Mouse (Mus musculus) limb, embryonic 11.5 days (tissue): ENCODE measurements around the gene Epb41l5. TPM values are rescaled to one million over a fixed set of nuclear protein-coding genes. Genes with fewer than 3 reads are reported as not detected.

Experiments
- ATAC-seq: fragments of 200-750 bp; cut with Nextera tagmentation; 2 replicates; pipeline ENCODE4 v1.8.0; 2017; ENCODE audit warnings: low read depth; ENCODE audit not compliant: insufficient number of reproducible peaks, low FRiP score, low TSS enrichment
- DNase-seq: peaks from one replicate; pipeline ENCODE4 v3.0.0-alpha.2; 2015; ENCODE audit warnings: low spot score
- H3K27ac ChIP-seq: fragments of 300-500 bp; sonication (generic); replicated peaks from 2 replicates; pipeline ENCODE4 v1.5.1; 2014; ENCODE audit warnings: low read depth, mild to moderate bottlenecking, low read length
- H3K27me3 ChIP-seq: fragments of 300-500 bp; sonication (generic); 2 replicates; pipeline ENCODE4 v1.6.1; 2014; ENCODE audit warnings: mild to moderate bottlenecking, low read length, mixed read lengths; ENCODE audit not compliant: control insufficient read depth, insufficient read depth
- H3K36me3 ChIP-seq: fragments of 300-500 bp; sonication (generic); 2 replicates; pipeline ENCODE4 v1.6.1; 2014; ENCODE audit warnings: mild to moderate bottlenecking, low read length, moderate library complexity, mixed read lengths; ENCODE audit not compliant: control insufficient read depth, insufficient read depth
- H3K4me1 ChIP-seq: fragments of 300-500 bp; sonication (generic); 2 replicates; pipeline ENCODE4 v1.6.1; 2014; ENCODE audit warnings: low read length, mixed read lengths; ENCODE audit not compliant: control insufficient read depth, insufficient read depth
- H3K4me2 ChIP-seq: fragments of 300-500 bp; sonication (generic); 2 replicates; pipeline ENCODE4 v1.6.1; 2014; ENCODE audit warnings: low read depth, mild to moderate bottlenecking, moderate library complexity; ENCODE audit not compliant: severe bottlenecking
- H3K4me3 ChIP-seq: fragments of 300-500 bp; sonication (generic); 2 replicates; pipeline ENCODE4 v1.5.1; 2014; ENCODE audit warnings: low read depth, low read length
- H3K9ac ChIP-seq: fragments of 300-500 bp; sonication (generic); 2 replicates; pipeline ENCODE4 v1.6.1; 2014; ENCODE audit warnings: mild to moderate bottlenecking, low read length
- H3K9me3 ChIP-seq: fragments of 300-500 bp; sonication (generic); 2 replicates; pipeline ENCODE4 v1.6.1; 2016; ENCODE audit warnings: low read length; ENCODE audit not compliant: control insufficient read depth
- WGBS: fragments of 180-500 bp; shearing (Covaris S2); extraction: QIAGEN DNeasy Blood & Tissue Kit; methylation state at CpG from one replicate; pipeline ENCODE4 v1.1.7; 2014; 5-methylcytosine and 5-hydroxymethylcytosine counted together
- polyA plus RNA-seq: library from polyadenylated mRNA; unstranded; fragments of >200 nt; fragmentation: Nextera tagmentation; extraction: Ambion mirVana; gene quantifications from 2 replicates; pipeline ENCODE4 v1.2.1, GENCODE M21; 2014

The Epb41l5 gene
- polyA plus RNA-seq, 1 experiment from 2014 or later = 22.2 TPM

GRCm38 (mm10) chr1:119523369-119523768 is 125.4 kb downstream of the Epb41l5 start:
- Histone ChIP-seq H3K4me3 (no peak overlapping the region), H3K36me3 (peaks cover 5% of the 10 kb centered on the region; the same call in 1 of the 2 replicates), H3K4me1 (peaks cover 9% of the 10 kb centered on the region), H3K9me3 (no peaks in the 10 kb centered on the region), H3K4me2 (no peak overlapping the region), H3K27ac (no peak overlapping the region), H3K9ac (no peak overlapping the region), H3K27me3 (no peaks in the 10 kb centered on the region)
- ATAC-seq (no peak), DNase-seq (no peak)
- WGBS = 87% methylated on average over 7 of the region's 7 CpGs

GRCm38 (mm10) chr1:119522726-119523125 is 126.1 kb downstream of the Epb41l5 start:
- ATAC-seq = no peak
- Histone ChIP-seq H3K36me3 (peaks cover 5% of the 10 kb centered on the region; the same call in 1 of the 2 replicates), H3K9ac (no peak overlapping the region), H3K9me3 (no peaks in the 10 kb centered on the region), H3K4me3 (no peak overlapping the region), H3K4me2 (no peak overlapping the region), H3K27me3 (no peaks in the 10 kb centered on the region), H3K4me1 (peaks cover 9% of the 10 kb centered on the region), H3K27ac (no peak overlapping the region)
- no peak for DNase-seq
- 83% methylated on average over 4 of the region's 4 CpGs for WGBS

- no peak overlapping the region for H3K4me2 ChIP-seq
- WGBS = 81% methylated on average over 7 of the region's 7 CpGs
- no peak overlapping the region for H3K9ac ChIP-seq
- DNase-seq = no peak
- no peaks in the 10 kb centered on the region for H3K36me3 ChIP-seq
- H3K4me1 ChIP-seq = peaks cover 9% of the 10 kb centered on the region
- H3K27ac ChIP-seq = no peak overlapping the region
- H3K4me3 ChIP-seq = no peak overlapping the region
- no peak for ATAC-seq
- H3K27me3 ChIP-seq = no peaks in the 10 kb centered on the region
- H3K9me3 ChIP-seq = no peaks in the 10 kb centered on the region
Observed at GRCm38 (mm10) chr1:119521681-119522080, 127.1 kb downstream of the Epb41l5 start.

GRCm38 (mm10) chr1:119521029-119521428 is 127.8 kb downstream of the Epb41l5 start:
- peaks cover 4% of the 10 kb centered on the region for H3K4me1 ChIP-seq
- H3K36me3 ChIP-seq = no peaks in the 10 kb centered on the region
- no peak overlapping the region for H3K9ac ChIP-seq
- 31% methylated on average over 2 of the region's 2 CpGs for WGBS
- no peak overlapping the region for H3K27ac ChIP-seq
- H3K4me3 ChIP-seq = no peak overlapping the region
- H3K27me3 ChIP-seq = no peaks in the 10 kb centered on the region
- ATAC-seq (no peak), DNase-seq (no peak)
- H3K4me2 ChIP-seq = no peak overlapping the region
- H3K9me3 ChIP-seq = no peaks in the 10 kb centered on the region

- DNase-seq (no peak), ATAC-seq (no peak)
- no peak overlapping the region for H3K27ac ChIP-seq
- 62% methylated on average over 6 of the region's 6 CpGs for WGBS
- H3K27me3 ChIP-seq = no peaks in the 10 kb centered on the region
- H3K4me1 ChIP-seq = no peaks in the 10 kb centered on the region
- no peaks in the 10 kb centered on the region for H3K36me3 ChIP-seq
- no peak overlapping the region for H3K9ac ChIP-seq
- no peak overlapping the region for H3K4me3 ChIP-seq
- H3K4me2 ChIP-seq = no peak overlapping the region
- H3K9me3 ChIP-seq = no peaks in the 10 kb centered on the region
Observed at GRCm38 (mm10) chr1:119519286-119519685, 129.5 kb downstream of the Epb41l5 start.

- Histone ChIP-seq H3K27me3 (no peaks in the 10 kb centered on the region), H3K9me3 (no peaks in the 10 kb centered on the region), H3K4me1 (no peaks in the 10 kb centered on the region), H3K4me2 (no peak overlapping the region), H3K36me3 (no peaks in the 10 kb centered on the region), H3K27ac (no peak overlapping the region), H3K4me3 (no peak overlapping the region), H3K9ac (no peak overlapping the region)
- DNase-seq = no peak
- ATAC-seq = no peak
Observed at GRCm38 (mm10) chr1:119518786-119519185, 130.0 kb downstream of the Epb41l5 start.

- H3K9me3 ChIP-seq = no peaks in the 10 kb centered on the region
- H3K4me1 ChIP-seq = no peaks in the 10 kb centered on the region
- H3K36me3 ChIP-seq = no peaks in the 10 kb centered on the region
- 91% methylated on average over 7 of the region's 7 CpGs for WGBS
- no peak overlapping the region for H3K27ac ChIP-seq
- no peaks in the 10 kb centered on the region for H3K27me3 ChIP-seq
- no peak for ATAC-seq
- no peak for DNase-seq
- H3K4me3 ChIP-seq = no peak overlapping the region
- no peak overlapping the region for H3K9ac ChIP-seq
- H3K4me2 ChIP-seq = no peak overlapping the region
Observed at GRCm38 (mm10) chr1:119518060-119518459, 130.7 kb downstream of the Epb41l5 start.

- no peak overlapping the region for H3K27ac ChIP-seq
Observed at GRCm38 (mm10) chr1:119510857-119511256, 137.9 kb downstream of the Epb41l5 start.

GRCm38 (mm10) chr1:119510409-119510808 is 138.4 kb downstream of the Epb41l5 start:
- ATAC-seq (no peak), DNase-seq (no peak)
- Histone ChIP-seq H3K9ac (no peak overlapping the region), H3K4me1 (peaks cover 5% of the 10 kb centered on the region; the same call in 1 of the 2 replicates), H3K27me3 (no peaks in the 10 kb centered on the region), H3K4me3 (no peak overlapping the region), H3K9me3 (no peaks in the 10 kb centered on the region), H3K36me3 (no peaks in the 10 kb centered on the region), H3K4me2 (no peak overlapping the region), H3K27ac (no peak overlapping the region)
- 62% methylated on average over 9 of the region's 9 CpGs for WGBS

More at GRCm38 (mm10) chr1:119510857-119511256, 137.9 kb downstream of the Epb41l5 start:
- Histone ChIP-seq H3K4me3 (no peak overlapping the region), H3K9me3 (no peaks in the 10 kb centered on the region), H3K4me2 (no peak overlapping the region), H3K4me1 (peaks cover 5% of the 10 kb centered on the region; the same call in 1 of the 2 replicates), H3K9ac (no peak overlapping the region), H3K36me3 (no peaks in the 10 kb centered on the region), H3K27me3 (no peaks in the 10 kb centered on the region)
- ATAC-seq = peak; percentile 19; the same call in 1 of the 2 replicates
- WGBS = 71% methylated on average over 8 of the region's 8 CpGs
- no peak for DNase-seq
